Mouse (Mus musculus) thymus, postnatal 10 days (tissue): ENCODE measurements around the gene Hspa1a.
"Not testable (repeated sequence)": the region's sequence is repeated elsewhere in the genome, so short reads cannot be mapped to it uniquely, and the experiment has no call there.

ENCODE experiments used
- DNase-seq, 2 experiments: peaks; one replicate each; pipeline ENCODE4 v3.0.0; 2021; ENCODE audit warnings: low spot score in 2 of 2

The Hspa1a gene

DNA sequence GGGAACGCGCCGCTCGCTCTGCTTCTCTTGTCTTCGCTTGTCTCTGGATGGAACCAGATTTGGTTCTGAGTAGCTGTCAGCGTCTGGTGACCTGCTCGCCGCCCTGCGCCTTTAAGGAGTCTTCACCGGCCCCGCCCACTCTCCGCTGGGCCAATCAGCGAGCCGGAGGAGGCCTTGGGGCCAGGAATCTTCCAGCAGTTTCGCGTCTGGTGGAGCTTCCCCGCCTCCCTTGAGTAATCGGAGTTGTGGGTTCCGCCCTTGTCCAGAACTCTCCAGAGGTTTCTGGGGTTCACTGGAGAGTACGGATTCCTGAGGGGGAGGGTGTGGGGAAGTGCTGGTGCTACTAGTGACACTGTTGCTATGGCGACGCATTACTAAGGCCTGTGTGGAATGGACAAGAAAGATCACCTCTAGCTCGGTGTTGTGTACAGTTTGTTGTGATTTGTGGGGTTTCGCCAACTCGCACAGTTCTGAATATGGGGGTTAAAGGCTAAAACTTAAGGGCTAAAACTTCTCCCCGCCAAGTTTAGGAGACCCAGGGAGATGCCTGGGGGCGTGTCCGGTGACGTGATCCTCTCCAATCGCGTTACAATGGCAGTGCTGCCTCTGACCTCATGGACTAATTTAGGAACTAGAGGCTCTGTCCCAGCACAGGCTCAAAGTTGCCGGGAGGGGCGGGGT is at the start of gene Hspa1a, which contains the start of gene Hspa1l:
TSS of gene Hspa1a (minus strand) at position 88 of the 681 bp plus-strand sequence.
TSS of gene Hspa1l (plus strand) at position 635 of the 681 bp plus-strand sequence.
- peak; percentile 28 to 32 for DNase-seq

DNA sequence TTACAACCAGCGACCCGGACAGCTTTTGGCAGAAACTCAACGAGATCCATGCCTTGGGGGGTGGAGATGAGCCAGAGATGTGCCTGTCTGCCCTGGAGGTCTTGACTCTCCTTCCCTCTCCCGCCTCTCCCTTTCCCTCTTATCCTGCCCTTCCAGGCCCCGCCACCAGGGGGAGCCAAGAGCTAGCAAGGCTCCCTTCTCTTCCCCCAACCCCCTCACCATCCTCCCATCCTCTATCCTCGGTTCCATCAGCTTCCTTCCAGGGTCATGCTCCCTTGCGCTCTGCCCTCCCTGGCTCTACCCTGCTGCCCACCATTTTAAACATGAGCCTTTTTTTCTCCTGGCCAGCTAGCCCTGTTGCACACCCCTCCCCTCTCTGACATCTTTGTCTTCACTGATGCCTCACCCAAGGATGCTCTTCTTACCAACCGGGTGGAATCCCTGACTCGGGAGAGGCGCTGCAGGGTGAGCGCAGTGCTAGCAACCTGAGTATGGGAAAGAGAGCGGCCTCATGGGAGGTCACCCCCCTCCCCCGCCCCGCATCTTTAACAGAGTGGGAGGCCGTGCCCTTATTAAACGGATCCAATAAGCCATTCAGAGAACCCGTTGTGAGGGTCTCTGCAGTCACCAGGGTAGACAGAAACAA is 49.3 kb upstream of the Hspa1a start:
- peak; percentile 81 to 96 for DNase-seq

DNA sequence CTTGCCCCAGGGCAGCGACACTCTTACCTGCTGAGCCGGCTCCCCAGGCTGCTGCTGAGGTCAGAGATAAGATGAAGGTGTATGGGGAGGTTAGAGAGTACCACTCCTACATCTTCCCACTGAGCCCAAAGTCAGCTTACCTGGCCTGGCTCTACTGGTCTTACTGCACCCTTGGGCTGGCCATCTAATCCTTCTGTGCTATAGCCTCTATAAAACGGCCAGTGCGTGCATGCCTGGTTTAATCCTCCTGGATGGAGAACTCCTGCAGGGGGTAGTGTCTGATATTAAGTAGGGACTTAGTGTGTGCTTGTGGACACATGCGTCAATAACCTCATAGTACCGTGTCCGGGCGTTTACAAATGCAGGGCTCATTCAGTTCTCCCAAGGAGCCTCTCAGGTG is 48.6 kb upstream of the Hspa1a start:
- no peak for DNase-seq

DNA sequence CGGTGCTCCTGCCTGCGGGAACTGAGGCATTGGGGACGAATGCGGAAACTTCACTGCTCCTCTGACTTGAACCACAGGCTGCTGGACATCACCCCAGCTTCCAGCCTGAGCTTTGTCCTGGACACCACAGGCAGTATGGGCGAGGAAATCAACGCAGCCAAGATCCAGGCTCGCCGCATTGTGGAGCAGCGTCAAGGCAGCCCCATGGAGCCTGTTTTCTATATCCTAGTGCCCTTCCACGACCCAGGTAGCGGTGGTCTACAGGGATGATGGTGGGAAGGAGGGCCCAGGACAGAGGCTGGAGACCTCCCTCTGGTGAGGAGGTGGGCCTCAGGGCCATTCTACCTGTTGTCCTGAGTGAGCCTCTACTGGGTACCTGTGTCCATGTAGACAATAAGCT is 47.9 kb upstream of the Hspa1a start:
- no peak for DNase-seq

DNA sequence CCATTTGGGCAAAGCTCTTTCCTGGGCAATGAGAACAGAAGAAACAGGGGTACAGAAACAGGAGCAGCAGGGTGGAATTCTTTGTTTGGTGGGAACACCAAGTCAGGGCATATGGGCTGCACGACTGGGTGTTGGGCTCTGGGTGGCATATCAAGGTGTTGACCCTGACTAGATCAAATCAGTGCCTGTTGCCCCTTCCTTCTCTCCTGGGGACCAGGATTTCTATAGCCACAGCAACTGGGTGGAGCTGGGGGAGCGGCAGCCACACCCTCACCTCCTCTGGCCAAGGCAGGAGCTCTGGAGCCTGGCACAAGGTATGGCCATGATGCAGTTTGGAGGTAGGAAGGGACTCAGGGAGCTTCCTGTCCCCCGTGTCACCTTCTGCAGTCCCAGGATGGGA is 46.2 kb upstream of the Hspa1a start:
- no peak for DNase-seq

DNA sequence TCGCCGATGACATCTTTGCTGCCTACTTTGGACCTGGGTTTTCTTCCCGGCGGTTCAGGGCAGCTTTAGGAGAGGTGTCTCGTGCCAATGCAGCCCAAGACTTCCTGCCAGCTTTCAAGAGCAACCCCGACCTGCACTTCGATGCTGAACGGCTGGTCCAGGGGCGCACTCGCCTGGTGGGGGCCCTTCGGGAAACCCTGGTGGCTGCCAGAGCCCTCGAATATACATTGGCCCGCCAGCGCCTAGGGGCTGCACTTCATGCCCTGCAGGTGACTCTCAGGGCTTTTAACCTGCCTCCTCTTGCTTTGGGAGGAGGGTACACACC is 45.7 kb upstream of the Hspa1a start:
- no peak for DNase-seq

DNA sequence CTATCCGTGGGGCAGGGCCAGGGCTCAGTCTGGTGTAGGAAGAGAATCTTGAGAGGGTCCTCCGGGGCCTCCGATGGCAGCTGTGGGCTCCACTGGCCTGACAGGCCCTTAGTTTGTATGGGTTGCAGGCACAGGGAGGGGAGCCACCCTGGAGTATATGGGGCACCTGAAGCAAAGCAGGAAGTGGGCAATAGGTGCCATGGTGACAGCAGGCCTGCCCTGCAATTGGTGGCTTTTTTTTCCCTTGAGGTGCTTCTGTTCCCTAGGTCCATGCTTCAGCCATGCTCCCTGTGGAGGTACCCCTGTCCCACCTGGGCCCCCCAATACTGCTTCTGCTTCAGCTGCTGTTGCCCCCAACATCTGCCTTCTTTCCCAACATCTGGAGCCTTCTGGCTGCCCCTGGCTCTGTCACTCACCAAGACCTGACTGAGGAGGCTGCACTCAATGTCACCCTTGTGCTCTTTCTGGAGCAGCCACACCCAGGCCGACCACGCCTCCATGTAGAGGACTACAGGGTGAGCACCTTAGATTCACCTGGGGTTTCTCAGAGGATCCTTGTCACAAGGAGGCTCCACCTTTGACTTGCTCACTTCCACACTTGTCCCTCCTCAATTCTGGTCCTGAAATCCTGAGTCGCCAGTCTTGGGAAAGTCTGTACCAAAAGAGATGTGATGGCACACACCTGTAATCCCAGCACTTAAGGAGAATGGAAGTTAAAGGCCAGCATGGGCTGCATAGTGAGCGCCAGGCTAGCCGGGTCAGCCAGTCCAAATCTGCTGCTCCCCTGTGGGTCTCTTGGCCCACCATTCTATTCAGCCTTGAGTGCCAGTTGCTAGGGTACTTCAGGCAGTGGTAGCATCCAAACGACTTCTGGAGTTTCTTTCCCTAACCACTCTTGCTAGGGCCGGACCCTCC is 45.1 kb upstream of the Hspa1a start:
- DNase-seq = no peak

DNA sequence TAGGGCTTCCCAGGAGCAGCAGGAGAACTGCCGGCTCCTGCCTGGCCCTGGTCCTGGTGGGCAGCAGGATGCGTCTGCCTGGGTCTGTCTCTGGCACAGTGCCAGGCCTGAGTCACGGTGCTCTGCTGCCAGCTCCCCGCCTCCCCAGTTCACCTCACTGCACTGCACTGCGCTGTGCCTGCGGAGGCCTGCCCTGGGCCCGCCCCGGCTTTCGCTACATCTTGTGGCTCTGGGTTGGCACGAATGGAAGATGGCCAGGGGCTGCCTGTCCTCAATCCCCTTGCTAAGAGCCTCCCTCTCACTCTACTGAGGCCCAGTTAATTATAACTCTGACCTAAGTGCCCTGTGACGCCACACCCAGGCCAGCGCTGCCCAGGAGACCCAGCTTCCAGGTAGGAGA is 44.4 kb upstream of the Hspa1a start, which contains the start of gene Vwa7:
TSS of gene Vwa7 (plus strand) at position 204 of the 400 bp plus-strand sequence.
- no peak for DNase-seq

DNA sequence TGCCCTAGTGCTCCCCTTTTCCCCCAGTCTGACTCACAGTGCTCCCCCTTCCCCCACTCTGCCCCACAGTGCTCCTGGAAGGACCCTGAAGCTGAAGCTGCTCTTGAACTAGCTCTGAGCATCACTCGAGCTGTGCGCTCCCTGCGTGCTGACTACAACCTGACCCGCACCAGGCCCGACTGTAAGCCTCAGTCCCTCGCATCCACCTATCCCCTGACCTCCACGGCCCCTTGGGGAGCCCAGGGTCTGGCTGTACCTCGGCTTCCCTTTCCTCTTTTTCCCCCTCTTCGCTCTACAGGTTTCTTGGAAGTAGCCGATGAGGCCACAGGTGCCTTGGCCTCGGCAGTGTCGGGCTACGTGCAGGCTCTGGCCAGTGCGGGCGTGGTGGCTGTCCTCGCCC is 43.3 kb upstream of the Hspa1a start:
- no peak for DNase-seq

DNA sequence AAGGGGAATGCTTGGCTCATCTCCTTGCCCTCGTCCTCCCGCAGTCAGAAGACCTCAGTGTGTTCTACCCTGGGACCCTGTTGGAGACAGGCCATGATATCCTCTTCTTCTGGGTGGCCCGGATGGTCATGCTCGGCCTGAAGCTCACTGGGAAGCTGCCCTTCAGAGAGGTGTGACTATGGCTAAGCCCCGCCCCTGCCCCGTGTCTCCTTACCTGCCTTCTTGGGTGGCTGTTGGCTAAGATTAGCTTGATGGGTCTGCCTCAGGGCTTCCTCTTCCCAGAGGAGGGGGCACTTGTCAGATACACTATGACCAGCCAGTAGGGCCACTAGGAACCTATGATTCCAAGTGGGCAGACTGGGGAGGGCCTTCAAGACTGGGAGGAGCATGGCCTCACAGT is 41.3 kb upstream of the Hspa1a start:
- no peak for DNase-seq

DNA sequence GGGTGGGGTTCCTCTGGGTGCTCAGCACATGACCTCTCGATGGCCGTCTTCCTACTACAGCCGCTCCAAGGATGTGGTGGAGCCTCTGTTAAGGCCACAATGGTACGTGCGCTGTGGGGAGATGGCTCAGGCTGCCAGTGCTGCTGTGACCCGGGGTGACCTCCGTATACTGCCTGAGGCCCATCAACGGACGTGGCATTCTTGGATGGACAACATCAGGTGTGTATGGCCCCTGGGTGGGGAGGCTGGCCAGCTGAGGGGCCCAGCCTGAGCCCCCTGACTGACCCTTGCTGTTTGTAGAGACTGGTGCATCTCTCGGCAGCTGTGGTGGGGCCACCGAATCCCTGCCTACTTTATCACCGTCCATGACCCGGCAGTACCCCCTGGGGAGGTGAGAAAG is 40.5 kb upstream of the Hspa1a start:
- DNase-seq = no peak

DNA sequence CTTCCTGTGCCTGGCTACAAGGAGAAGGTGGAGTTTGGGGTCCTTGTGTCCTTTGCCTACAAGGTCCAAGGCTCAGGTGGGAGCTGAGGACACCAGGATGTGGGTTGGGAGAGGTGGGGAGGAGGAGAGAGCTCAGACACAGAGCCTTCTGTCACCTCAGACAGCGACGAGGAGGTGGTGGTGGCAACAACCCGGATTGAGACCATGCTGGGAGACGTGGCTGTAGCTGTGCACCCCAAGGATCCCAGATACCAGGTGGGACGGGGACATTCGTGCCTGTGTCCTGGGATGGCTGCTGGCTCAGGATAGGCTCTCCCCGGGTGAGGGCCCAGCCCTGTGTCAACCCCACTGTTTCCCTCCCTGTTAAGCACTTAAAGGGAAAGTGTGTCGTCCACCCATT is 39.5 kb upstream of the Hspa1a start:
- no peak for DNase-seq

DNA sequence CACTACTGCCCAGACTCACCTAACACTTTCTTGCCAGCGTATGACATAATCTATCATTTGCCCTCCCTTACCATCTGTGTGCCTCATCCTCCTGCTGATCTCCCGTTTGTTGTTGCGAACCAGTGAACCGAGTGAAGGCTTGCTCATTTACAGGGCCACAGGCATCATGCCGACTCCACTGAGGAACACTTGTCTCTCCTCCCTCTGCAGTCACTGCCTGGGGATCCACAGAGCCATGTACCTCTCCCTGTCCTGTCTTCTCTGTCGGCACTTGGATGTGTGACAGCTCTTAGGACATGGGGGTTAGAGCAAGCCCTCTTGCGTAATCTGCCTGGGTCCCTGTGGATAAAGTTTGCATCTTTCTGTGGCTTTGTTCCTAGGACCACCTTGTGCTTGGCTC is 37.6 kb upstream of the Hspa1a start:
- no peak for DNase-seq

DNA sequence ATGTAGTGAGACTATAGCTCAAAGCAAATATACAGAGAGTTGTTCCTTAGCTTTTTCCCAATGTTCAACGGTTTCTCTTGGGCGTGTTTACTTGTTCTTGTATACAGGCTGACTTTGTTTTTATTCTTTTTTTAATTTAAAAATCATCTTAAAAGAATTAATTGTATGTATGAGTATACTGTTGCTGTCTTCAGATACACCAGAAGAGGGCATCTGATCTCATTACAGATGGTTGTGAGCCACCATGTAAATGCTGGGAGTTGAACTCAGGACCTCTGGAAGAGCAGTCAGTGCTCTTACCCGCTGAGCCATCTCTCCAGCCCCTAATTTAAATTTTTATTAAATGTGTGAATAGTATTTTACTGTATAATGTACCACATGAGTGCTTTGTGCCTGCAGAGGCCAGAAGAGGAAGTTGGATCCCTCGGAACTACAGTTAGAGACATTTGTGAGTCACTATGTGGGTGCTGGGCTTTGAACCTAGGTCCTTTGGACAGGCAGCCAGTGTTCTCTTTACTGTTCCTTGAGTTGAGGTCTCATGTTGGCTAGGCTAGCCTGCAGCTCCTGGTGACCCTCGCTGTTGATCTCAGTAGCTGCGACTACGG is 35.5 kb upstream of the Hspa1a start:
- no peak for DNase-seq

DNA sequence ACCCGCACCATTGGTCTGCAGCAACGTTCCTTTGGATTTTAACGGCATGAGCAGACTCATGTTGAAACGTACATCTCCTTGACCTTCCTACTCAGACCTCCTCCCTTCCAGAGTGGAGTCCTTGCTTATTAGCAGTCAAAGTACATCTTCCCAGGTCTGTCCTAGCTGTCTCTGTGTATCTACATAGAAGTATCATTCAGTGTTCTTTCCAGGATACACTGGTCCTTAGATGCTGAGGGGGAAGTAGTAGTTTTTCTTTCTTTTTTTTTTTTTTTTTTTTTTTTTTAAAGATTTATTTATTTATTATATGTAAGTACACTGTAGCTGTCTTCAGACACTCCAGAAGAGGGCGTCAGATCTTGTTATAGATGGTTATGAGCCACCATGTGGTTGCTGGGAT is 33.9 kb upstream of the Hspa1a start:
- DNase-seq = not testable (repeated sequence)

DNA sequence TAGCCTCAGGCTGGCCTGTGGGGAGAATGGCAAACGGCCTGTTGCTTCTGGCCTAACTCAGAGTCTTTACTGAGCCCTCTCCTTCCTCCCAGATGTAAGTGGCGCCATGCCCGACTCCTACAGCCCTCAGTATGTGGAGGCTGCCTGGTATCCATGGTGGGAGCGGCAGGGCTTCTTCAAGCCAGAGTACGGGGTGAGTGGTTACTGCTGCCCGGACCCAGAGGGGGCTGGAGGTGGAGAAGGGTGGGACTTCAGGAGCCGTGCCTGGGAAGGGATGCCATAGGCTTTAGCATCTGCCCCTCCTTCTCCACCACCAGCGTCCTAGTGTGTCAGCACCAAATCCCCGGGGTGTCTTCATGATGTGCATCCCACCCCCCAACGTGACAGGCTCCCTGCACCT is 33.2 kb upstream of the Hspa1a start:
- no peak for DNase-seq

DNA sequence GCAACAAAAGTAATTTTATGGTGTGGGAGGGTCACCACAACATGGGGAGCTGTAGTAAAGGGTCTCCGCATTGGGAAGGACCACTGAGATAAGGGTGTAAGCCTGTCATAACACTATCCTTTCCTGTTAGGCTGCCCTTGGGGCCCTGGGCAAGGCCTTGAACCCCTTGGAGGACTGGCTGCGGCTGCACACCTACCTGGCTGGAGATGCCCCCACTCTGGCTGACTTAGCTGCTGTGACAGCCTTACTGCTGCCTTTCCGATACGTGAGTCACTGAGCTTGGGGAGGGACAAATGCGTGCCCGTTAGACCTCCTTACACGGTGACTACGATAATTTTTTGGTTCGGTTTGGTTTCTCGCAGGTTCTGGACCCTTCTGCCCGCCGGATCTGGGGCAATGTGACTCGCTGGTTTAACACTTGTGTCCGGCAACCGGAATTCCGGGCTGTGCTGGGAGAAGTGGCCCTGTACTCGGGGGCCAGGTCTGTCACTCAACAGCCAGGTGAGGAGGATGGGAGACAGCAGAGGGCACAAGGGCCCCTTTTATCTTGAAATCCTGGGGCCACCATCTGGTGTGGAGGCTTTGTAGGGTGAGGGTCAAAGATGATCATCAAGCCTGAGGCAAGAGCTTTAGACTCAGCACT is 32.2 kb upstream of the Hspa1a start:
- DNase-seq = no peak

DNA sequence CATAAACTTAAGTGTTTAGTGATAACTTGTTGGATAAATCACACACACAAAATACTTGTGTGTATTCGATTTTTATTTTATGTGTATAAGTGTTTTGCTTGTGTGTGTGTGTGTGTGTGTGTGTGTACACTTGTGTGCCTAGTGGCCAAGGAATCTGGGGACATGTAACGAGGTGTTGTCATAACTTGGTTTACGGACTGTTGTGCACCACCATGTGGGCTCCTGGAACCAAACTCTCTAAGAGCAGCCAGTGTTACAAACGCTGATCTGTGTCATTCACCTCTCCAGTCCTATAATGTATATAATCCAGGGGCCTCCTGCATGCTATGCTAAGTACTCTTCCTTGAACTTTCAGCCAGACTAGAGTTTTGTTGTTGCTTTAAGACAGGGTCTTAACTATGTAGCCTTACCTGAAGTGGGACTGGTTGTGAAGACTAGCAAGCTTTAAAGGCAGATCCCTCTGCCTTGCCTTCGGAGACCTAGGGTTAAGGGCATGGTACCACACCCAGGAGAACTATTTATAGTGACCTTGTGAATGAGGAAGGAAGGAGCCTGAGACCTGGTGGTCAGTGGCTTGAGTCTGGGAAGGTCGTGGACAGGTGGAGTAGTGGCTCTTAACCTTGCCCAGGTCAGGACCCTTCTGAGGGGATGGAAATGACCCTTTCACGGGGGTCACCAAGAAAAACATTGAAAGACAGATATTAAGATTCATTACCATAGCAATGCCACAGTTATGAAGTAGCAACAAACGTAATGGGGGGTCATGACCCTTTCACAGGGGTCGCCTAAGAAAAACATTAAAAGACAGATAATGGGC is 31.3 kb upstream of the Hspa1a start:
- DNase-seq = no peak

DNA sequence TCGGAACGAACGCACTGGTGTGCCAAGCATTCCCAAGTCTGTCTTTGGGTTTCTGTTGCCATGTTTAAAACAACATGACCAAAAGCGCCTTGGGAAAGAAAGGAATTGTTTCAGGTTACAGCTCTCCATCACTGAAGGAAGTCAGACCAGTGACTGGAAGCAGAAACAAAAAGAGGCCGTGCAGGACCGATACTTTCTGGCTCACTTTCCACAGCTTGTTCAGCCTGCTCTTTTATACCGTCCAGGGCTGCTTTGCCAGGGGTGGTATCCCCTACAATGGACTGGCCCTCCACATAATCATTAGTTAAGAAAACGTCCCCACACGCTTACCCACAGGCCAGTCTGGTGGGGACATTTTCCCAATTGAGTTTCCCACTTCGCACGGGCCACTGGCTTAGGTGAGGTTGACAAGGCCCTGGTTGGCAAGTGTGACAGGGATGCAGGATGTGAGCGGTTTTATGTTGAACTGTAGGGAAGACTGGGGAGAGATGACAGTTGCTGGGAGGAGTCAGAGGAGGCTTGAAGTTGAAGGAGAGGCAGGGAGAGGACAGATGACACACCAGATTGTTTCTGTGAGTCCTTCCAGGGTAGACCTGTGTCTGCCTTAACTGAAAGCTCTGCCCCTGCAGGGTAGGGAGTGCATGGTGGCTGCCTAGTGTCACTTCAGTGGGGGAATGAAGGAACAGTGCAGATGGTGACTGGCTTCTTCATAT is 30.4 kb upstream of the Hspa1a start:
- no peak for DNase-seq

DNA sequence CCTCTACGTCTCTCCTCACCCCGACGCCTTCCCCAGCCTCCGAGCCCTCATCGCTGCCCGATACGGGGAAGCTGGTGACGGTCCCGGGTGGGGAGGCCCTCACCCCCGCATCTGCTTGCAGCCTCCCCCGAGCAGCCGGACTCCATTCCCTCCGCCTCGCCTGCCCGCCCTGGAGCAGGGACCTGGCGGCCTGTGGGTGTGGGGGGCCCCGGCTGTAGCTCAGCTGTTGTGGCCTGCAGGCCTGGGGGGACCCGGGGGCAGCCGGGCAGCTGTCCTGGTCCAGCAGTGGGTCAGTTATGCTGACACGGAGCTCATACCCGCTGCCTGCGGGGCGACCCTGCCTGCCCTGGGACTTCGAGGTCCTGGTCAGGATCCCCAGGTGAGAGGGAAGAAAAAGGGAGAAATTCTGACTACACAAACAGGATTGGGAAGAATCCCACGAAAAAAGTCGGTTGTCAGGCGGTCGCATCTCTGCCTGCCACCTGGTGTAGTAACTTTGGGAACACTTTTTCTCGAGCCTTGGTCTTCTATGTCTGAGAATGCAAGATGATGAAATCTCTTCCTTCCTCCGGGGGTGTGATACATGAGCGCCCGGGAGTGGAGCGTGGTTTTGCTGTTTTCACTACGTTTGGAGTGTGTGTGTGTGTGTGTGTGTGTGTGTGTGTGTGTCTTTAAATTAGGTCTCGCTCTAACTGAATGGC is 29.6 kb upstream of the Hspa1a start:
- DNase-seq = no peak
